Mouse (Mus musculus) forebrain, embryonic 12.5 days (tissue): Measurements from ENCODE around the gene Cadm3. TPM values are rescaled to one million over a fixed set of nuclear protein-coding genes. Genes with fewer than 3 reads are reported as not detected.
A peak's percentile ranks its signal among the peaks of the same experiment; 100 is the strongest.

Source experiments
- ATAC-seq: fragments of 200-750 bp; cut with Nextera tagmentation; 2 replicates; pipeline ENCODE4 v1.8.0; 2017; ENCODE audit warnings: moderate TSS enrichment; ENCODE audit not compliant: low FRiP score
- H3K27ac ChIP-seq: fragments of 300-500 bp; sonication (generic); 2 replicates; pipeline ENCODE4 v1.5.1; 2016; ENCODE audit warnings: mild to moderate bottlenecking
- H3K27me3 ChIP-seq: fragments of 300-500 bp; sonication (generic); 2 replicates; pipeline ENCODE4 v1.6.1; 2016; ENCODE audit warnings: mild to moderate bottlenecking
- H3K36me3 ChIP-seq: fragments of 300-500 bp; sonication (generic); replicated peaks from 2 replicates; pipeline ENCODE4 v1.6.1; 2016; ENCODE audit warnings: mild to moderate bottlenecking
- H3K4me1 ChIP-seq: fragments of 300-500 bp; sonication (generic); 2 replicates; pipeline ENCODE4 v1.6.1; 2016
- H3K4me2 ChIP-seq: fragments of 300-500 bp; sonication (generic); 2 replicates; pipeline ENCODE4 v1.6.1; 2016; ENCODE audit warnings: mild to moderate bottlenecking, moderate library complexity
- H3K4me3 ChIP-seq: fragments of 300-500 bp; sonication (generic); replicated peaks from 2 replicates; pipeline ENCODE4 v1.5.1; 2016; ENCODE audit warnings: mild to moderate bottlenecking
- H3K9ac ChIP-seq: fragments of 300-500 bp; sonication (generic); 2 replicates; pipeline ENCODE4 v1.6.1; 2016; ENCODE audit warnings: mild to moderate bottlenecking
- H3K9me3 ChIP-seq: fragments of 300-500 bp; sonication (generic); 2 replicates; pipeline ENCODE4 v1.6.1; 2016
- WGBS: fragments of 180-500 bp; shearing (Covaris S2); methylation state at CpG from one replicate; pipeline ENCODE4 v1.1.7; 2016; 5-methylcytosine and 5-hydroxymethylcytosine counted together
- polyA plus RNA-seq: library from polyadenylated mRNA; unstranded; fragments of >200 nt; fragmentation: Nextera tagmentation; extraction: Ambion mirVana; gene quantifications from 2 replicates; pipeline ENCODE4 v1.2.1, GENCODE M21; 2016

Cadm3 gene
- polyA plus RNA-seq, 1 experiment from 2014 or later = 22.2 TPM

- ATAC-seq = no peak
- no peak overlapping the region for H3K9ac ChIP-seq
- no peaks in the 10 kb centered on the region for H3K9me3 ChIP-seq
- H3K27me3 ChIP-seq = no peaks in the 10 kb centered on the region
- H3K36me3 ChIP-seq = no peaks in the 10 kb centered on the region
- H3K4me3 ChIP-seq = no peak overlapping the region
- no peak overlapping the region for H3K4me2 ChIP-seq
- H3K27ac ChIP-seq = no peak overlapping the region
- 81% methylated on average over 6 of the region's 6 CpGs for WGBS
- peaks cover 10% of the 10 kb centered on the region for H3K4me1 ChIP-seq
These were observed 4.1 kb upstream of the Cadm3 start for GRCm38 (mm10) chr1:173371586-173371985.

GRCm38 (mm10) chr1:173370456-173370855 is 3.0 kb upstream of the Cadm3 start:
- Histone ChIP-seq H3K4me2 (no peak overlapping the region), H3K4me1 (peaks cover 21% of the 10 kb centered on the region), H3K9ac (no peak overlapping the region), H3K27me3 (no peaks in the 10 kb centered on the region), H3K27ac (no peak overlapping the region), H3K9me3 (no peaks in the 10 kb centered on the region), H3K4me3 (no peak overlapping the region), H3K36me3 (no peaks in the 10 kb centered on the region)
- no peak for ATAC-seq
- 64% methylated on average over 6 of the region's 6 CpGs for WGBS

GRCm38 (mm10) chr1:173369611-173370010 is 2.1 kb upstream of the Cadm3 start:
- WGBS = 68% methylated on average over 2 of the region's 2 CpGs
- no peaks in the 10 kb centered on the region for H3K36me3 ChIP-seq
- H3K9me3 ChIP-seq = no peaks in the 10 kb centered on the region
- no peak overlapping the region for H3K9ac ChIP-seq
- no peaks in the 10 kb centered on the region for H3K27me3 ChIP-seq
- H3K4me1 ChIP-seq = peaks cover 23% of the 10 kb centered on the region
- H3K27ac ChIP-seq = no peak overlapping the region
- H3K4me3 ChIP-seq = no peak overlapping the region
- no peak for ATAC-seq
- no peak overlapping the region for H3K4me2 ChIP-seq

GRCm38 (mm10) chr1:173366701-173367355 is 667 bp downstream of the Cadm3 start:
- under 1% methylated on average over 31 of the region's 31 CpGs for WGBS
- peak; percentile 63 for ATAC-seq
- peak overlapping the region; percentile 92 for H3K9ac ChIP-seq
- peak overlapping the region; percentile 83 for H3K4me3 ChIP-seq
- H3K27ac ChIP-seq = peak overlapping the region; percentile 76
- peak overlapping the region; percentile 92 for H3K4me2 ChIP-seq
- H3K4me1 ChIP-seq = peaks cover 23% of the 10 kb centered on the region
- no peaks in the 10 kb centered on the region for H3K9me3 ChIP-seq
- no peaks in the 10 kb centered on the region; the same call in 1 of the 2 replicates for H3K36me3 ChIP-seq
- no peaks in the 10 kb centered on the region for H3K27me3 ChIP-seq

- H3K9me3 ChIP-seq = no peaks in the 10 kb centered on the region
- peak; percentile 34 for ATAC-seq
These were observed 1.5 kb downstream of the Cadm3 start for GRCm38 (mm10) chr1:173365970-173366409.

GRCm38 (mm10) chr1:173364125-173364800 is 3.2 kb downstream of the Cadm3 start:
- Histone ChIP-seq H3K27ac (no peak overlapping the region), H3K4me1 (peaks cover 26% of the 10 kb centered on the region), H3K4me2 (no peak overlapping the region), H3K9me3 (no peaks in the 10 kb centered on the region), H3K9ac (no peak overlapping the region), H3K4me3 (no peak overlapping the region), H3K36me3 (no peaks in the 10 kb centered on the region; the same call in 1 of the 2 replicates), H3K27me3 (no peaks in the 10 kb centered on the region)
- 88% methylated on average over 4 of the region's 4 CpGs for WGBS
- no peak for ATAC-seq

More at GRCm38 (mm10) chr1:173365970-173366409, 1.5 kb downstream of the Cadm3 start:
- Histone ChIP-seq H3K27me3 (no peaks in the 10 kb centered on the region), H3K4me2 (peak overlapping the region; percentile 92), H3K9ac (peak overlapping the region; percentile 92), H3K4me3 (peak overlapping the region; percentile 83), H3K27ac (no peak overlapping the region), H3K36me3 (no peaks in the 10 kb centered on the region; the same call in 1 of the 2 replicates), H3K4me1 (peaks cover 23% of the 10 kb centered on the region)
- 2% methylated on average over 13 of the region's 13 CpGs for WGBS

- ATAC-seq = no peak
- Histone ChIP-seq H3K36me3 (no peaks in the 10 kb centered on the region; the same call in 1 of the 2 replicates), H3K27ac (no peak overlapping the region), H3K9me3 (no peaks in the 10 kb centered on the region), H3K4me2 (no peak overlapping the region), H3K27me3 (no peaks in the 10 kb centered on the region), H3K4me1 (peaks cover 26% of the 10 kb centered on the region), H3K4me3 (no peak overlapping the region), H3K9ac (no peak overlapping the region)
- 94% methylated on average over 2 of the region's 2 CpGs for WGBS
These were observed 4.1 kb downstream of the Cadm3 start for GRCm38 (mm10) chr1:173363436-173363835.

- WGBS = 57% methylated on average over 6 of the region's 6 CpGs
- Histone ChIP-seq H3K4me2 (no peak overlapping the region), H3K4me1 (peaks cover 22% of the 10 kb centered on the region), H3K9me3 (no peaks in the 10 kb centered on the region), H3K9ac (no peak overlapping the region), H3K36me3 (no peaks in the 10 kb centered on the region; the same call in 1 of the 2 replicates), H3K27ac (no peak overlapping the region), H3K27me3 (no peaks in the 10 kb centered on the region), H3K4me3 (no peak overlapping the region)
- ATAC-seq = no peak
These were observed 5.8 kb downstream of the Cadm3 start for GRCm38 (mm10) chr1:173361651-173362050.

- no peaks in the 10 kb centered on the region for H3K9me3 ChIP-seq
- no peaks in the 10 kb centered on the region for H3K27me3 ChIP-seq
- ATAC-seq = no peak
- H3K27ac ChIP-seq = 0 out of 2 replicates have a peak overlapping the region, but pooled peaks have one; percentile 6
- H3K36me3 ChIP-seq = no peaks in the 10 kb centered on the region; the same call in none of the 2 replicates
- no peak overlapping the region for H3K4me3 ChIP-seq
- 84% methylated on average over 4 of the region's 4 CpGs for WGBS
- H3K9ac ChIP-seq = no peak overlapping the region
- peaks cover 12% of the 10 kb centered on the region for H3K4me1 ChIP-seq
- no peak overlapping the region for H3K4me2 ChIP-seq
These were observed 7.8 kb downstream of the Cadm3 start for GRCm38 (mm10) chr1:173359590-173360290.

GRCm38 (mm10) chr1:173357799-173358198 is 9.7 kb downstream of the Cadm3 start:
- peaks cover 12% of the 10 kb centered on the region for H3K4me1 ChIP-seq
- no peak for ATAC-seq
- H3K9me3 ChIP-seq = no peaks in the 10 kb centered on the region
- no peak overlapping the region for H3K27ac ChIP-seq
- no peak overlapping the region for H3K9ac ChIP-seq
- H3K27me3 ChIP-seq = no peaks in the 10 kb centered on the region
- no peak overlapping the region for H3K4me2 ChIP-seq
- H3K4me3 ChIP-seq = no peak overlapping the region
- WGBS = 38% methylated on average over 4 of the region's 4 CpGs
- H3K36me3 ChIP-seq = no peaks in the 10 kb centered on the region; the same call in 1 of the 2 replicates

- WGBS = 87% methylated on average over 2 of the region's 2 CpGs
- Histone ChIP-seq H3K4me1 (peaks cover 13% of the 10 kb centered on the region), H3K9me3 (no peaks in the 10 kb centered on the region), H3K4me3 (no peak overlapping the region), H3K9ac (no peak overlapping the region), H3K4me2 (no peak overlapping the region), H3K27ac (no peak overlapping the region), H3K27me3 (no peaks in the 10 kb centered on the region), H3K36me3 (no peaks in the 10 kb centered on the region; the same call in 1 of the 2 replicates)
- ATAC-seq = no peak
These were observed 10.8 kb downstream of the Cadm3 start for GRCm38 (mm10) chr1:173356699-173357098.
